Mouse (Mus musculus) thymus, postnatal 25 days (tissue): ENCODE results near the gene Marf1.
A peak's percentile ranks its signal among the peaks of the same experiment; 100 is the strongest.
"Not testable (repeated sequence)": the region's sequence is repeated elsewhere in the genome, so short reads cannot be mapped to it uniquely, and the experiment has no call there.

Experiments used
- DNase-seq: peaks from one replicate; pipeline ENCODE4 v3.0.0; 2022

The Marf1 gene

GRCm38 (mm10) chr16:14135014-14135413 is 28.1 kb downstream of the Marf1 start:
- no peak for DNase-seq

GRCm38 (mm10) chr16:14131838-14132237 is 31.3 kb downstream of the Marf1 start:
- DNase-seq: no peak

- DNase-seq: no peak
Observed at GRCm38 (mm10) chr16:14131376-14131775, 31.8 kb downstream of the Marf1 start.

GRCm38 (mm10) chr16:14130796-14131195 is 32.4 kb downstream of the Marf1 start:
- DNase-seq: no peak

GRCm38 (mm10) chr16:14128977-14129376 is 34.2 kb downstream of the Marf1 start:
- no peak for DNase-seq

- no peak for DNase-seq
Observed at GRCm38 (mm10) chr16:14125253-14125652, 37.9 kb downstream of the Marf1 start.

GRCm38 (mm10) chr16:14124709-14125108 is 38.4 kb downstream of the Marf1 start:
- no peak for DNase-seq

- no peak for DNase-seq
Observed at GRCm38 (mm10) chr16:14123901-14124300, 39.2 kb downstream of the Marf1 start.

- DNase-seq: no peak
Observed at GRCm38 (mm10) chr16:14122586-14122985, 40.6 kb downstream of the Marf1 start.

GRCm38 (mm10) chr16:14121563-14121962 is 41.6 kb downstream of the Marf1 start:
- no peak for DNase-seq

- DNase-seq: no peak
Observed at GRCm38 (mm10) chr16:14120941-14121340, 42.2 kb downstream of the Marf1 start.

- DNase-seq: no peak
Observed at GRCm38 (mm10) chr16:14117299-14117698, 45.9 kb downstream of the Marf1 start.

GRCm38 (mm10) chr16:14112742-14113141 is 50.4 kb downstream of the Marf1 start:
- DNase-seq: no peak

- no peak for DNase-seq
Observed at GRCm38 (mm10) chr16:14112133-14112532, 51.0 kb downstream of the Marf1 start.

GRCm38 (mm10) chr16:14110922-14111321 is 52.2 kb downstream of the Marf1 start:
- DNase-seq: no peak

GRCm38 (mm10) chr16:14109651-14110230 is 53.4 kb downstream of the Marf1 start:
- no peak for DNase-seq

- DNase-seq: no peak
Observed at GRCm38 (mm10) chr16:14105891-14106290, 57.3 kb downstream of the Marf1 start.

GRCm38 (mm10) chr16:14091771-14092170 is 71.4 kb downstream of the Marf1 start:
- no peak for DNase-seq

- DNase-seq: no peak
Observed at GRCm38 (mm10) chr16:14089296-14089695, 73.9 kb downstream of the Marf1 start.

GRCm38 (mm10) chr16:14088249-14088648 is 74.9 kb downstream of the Marf1 start:
- peak; percentile 27 for DNase-seq

GRCm38 (mm10) chr16:14082925-14083324 is 80.2 kb downstream of the Marf1 start:
- DNase-seq: no peak

- no peak for DNase-seq
Observed at GRCm38 (mm10) chr16:14070471-14071169, 92.5 kb downstream of the Marf1 start.

GRCm38 (mm10) chr16:14068701-14069100 is 94.5 kb downstream of the Marf1 start:
- not testable (repeated sequence) for DNase-seq

GRCm38 (mm10) chr16:14066571-14066970 is 96.6 kb downstream of the Marf1 start:
- not testable (repeated sequence) for DNase-seq

GRCm38 (mm10) chr16:14059869-14060268 is 103.3 kb downstream of the Marf1 start:
- DNase-seq: no peak
